Mouse (Mus musculus) frontal cortex, adult 2 months (tissue): ENCODE results near the gene Rpl18. TPM values are rescaled to one million over a fixed set of nuclear protein-coding genes. Genes with fewer than 3 reads are reported as not detected.

ENCODE experiments used
- DNase-seq, 2 experiments: peaks; one replicate each; pipeline ENCODE4 v3.0.0; 2022; ENCODE audit warnings: low spot score in 1 of 2; ENCODE audit errors: extremely low spot score in 1 of 2
- polyA plus RNA-seq: library from polyadenylated mRNA; depleted of rRNA; stranded (reverse); fragments of >200 nt; gene quantifications from 2 replicates; pipeline ENCODE4 v1.2.3, GENCODE M21; 2012

Rpl18 gene
- polyA plus RNA-seq, 1 experiment = 280 TPM

DNA sequence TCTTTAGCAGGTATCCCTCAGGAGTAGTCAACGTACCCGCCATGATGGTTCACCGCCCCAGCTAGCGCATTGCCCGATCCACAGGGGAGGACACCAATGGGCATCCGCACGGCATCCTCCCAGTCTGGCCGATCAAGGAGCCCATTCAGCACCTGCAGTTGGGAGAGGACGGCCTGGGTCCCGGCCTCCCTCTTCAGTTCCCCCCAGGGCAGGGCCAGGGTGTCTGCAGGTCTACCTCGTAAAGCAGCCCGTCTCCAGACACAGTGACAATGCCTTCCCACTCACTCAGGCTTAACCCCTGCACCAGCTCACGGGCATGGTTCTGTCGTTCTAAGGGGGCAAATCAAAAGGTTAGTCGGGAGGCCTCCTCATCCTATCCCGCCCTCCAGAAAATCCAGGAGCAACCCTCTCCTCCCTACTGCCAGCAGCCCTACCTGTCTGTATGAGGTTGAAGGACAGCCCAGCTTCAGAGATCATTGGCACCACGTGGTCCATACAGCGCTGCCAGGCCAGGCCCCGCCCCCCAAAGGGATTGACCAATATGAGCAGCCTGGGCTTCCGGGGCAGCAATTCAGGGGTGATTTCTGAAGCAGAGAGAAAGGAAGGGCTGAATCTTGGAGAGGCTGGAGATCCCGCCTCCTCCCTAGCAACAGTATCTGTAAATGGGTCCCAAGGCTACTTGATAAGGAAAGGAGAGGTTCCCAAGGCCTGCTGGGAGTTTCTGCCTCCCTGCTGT, 3.1 kb upstream of the Rpl18 start:
- DNase-seq = no peak

DNA sequence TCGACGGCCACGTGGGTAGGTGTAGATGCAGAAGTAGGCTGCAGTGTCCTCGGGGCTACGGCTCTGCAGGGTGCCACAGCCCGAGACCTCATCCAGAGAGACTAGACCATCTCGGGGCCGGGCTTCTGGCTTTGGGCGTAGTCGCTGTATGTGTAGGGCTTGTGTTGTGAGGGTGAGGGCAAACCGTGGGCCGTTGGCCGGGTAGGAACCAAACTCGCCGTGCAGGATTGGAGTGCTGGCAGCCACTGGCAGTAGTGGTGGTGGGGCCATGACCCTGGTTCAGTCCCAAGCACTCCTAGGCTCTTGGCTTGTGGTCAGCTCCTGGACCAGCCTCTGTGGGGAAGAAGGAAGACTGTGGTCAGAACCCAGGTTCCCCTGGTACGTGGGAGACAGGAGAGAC, 1.9 kb upstream of the Rpl18 start:
- DNase-seq = no peak

DNA sequence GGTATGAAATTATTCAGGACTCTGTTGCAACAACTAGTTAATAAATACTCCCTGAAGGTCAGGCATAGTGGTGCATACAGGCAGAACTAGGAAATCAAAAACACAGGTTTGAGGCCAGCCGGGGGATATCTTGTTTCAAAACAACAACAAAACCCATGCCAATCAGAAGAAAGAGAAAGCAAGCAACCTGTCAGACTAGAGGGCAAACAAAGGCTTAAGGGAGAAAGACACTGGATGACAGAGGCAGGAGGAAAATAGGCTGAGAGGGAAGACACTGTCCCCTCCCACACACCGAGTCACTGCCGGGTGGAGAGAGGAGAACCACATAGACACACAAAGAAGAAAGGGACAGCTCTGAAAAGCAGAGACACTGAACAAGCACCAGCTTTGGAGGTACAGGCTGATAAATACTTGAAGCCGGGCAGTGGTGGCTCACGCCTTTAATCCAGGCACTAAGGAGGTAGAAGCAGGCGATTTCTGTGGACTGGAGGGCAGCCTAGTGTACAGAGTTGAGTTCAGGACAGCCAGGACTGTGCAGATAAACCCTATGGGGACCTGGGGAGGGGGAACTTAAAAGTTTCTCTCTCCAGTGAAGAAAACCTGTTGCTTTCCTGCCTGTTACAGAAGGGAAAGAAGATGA, 1.3 kb upstream of the Rpl18 start:
- DNase-seq = no peak

DNA sequence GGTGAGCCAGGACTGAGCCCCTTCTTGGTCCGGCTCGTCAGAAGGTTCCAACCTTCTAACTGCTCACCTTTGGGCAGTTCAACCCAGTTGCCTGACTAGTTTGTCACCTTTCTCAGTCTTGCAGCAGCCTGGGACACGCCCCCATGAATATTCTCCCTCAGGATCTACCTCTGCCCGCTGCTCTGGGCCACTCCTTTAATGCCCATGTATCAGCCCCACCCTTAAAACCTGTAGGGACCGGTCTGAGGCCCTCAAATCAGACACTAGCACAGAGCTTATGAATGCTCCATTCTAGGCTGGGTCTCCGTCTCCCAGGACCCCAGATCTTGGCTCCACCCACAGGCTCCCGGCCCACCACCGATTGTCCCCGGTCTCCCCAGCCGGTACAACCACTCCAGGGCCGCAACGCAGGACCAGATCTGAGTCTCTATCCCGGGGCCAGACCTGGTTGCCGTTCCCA, 597 bp upstream of the Rpl18 start:
- no peak for DNase-seq

DNA sequence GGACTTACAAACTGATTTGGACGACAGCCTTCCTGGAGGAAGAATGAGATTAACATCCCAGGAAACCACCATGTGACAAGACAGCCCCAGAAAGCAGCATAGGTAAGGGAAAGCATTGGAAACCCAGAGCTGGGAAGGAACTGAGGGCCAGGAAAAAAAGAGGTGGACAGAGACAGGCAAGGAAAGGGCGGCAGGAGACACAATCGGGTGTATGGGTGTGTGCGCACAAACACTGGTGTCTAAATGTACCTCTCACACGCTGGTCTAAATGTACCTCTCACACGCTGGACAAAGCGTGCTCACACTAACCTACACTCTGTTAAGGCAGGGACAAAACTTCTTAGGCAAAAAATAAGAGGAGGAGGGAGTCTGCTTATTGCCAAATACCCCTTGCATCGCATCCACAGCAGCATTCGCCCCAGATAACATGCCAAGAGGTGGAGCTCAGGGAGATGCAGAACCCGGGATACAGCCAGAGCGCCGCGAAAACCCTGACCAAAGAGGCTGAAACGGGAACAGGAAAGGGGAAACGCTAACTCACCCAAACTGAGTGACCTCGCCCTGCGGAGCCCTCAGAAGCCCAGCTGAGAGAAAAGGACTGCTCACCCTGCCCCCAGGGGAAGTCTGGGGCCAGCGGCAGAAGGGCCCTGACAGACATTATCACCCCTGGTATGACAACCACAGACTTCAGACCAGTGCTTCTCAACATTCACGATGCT, 643 bp downstream of the Rpl18 start:
- DNase-seq = no peak

DNA sequence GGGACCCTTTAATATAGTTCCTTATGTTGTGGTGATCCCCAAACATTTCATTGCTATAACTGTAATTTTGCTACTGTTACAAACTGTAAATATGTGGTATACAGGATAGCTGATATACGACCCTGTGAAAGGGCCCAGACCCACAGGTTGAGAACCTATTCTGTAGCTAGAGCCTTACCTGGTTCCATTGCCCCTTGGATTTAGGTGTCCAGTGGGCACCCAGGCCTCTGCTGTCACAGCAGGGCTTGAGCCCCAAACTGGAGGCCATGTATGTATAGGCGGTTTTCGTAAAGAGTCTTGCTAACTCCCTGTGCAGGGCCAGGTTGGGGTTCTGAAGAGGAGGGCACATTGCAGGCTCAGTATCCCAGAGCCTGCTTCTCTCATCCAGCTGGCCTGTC, 1.2 kb downstream of the Rpl18 start:
- no peak for DNase-seq

DNA sequence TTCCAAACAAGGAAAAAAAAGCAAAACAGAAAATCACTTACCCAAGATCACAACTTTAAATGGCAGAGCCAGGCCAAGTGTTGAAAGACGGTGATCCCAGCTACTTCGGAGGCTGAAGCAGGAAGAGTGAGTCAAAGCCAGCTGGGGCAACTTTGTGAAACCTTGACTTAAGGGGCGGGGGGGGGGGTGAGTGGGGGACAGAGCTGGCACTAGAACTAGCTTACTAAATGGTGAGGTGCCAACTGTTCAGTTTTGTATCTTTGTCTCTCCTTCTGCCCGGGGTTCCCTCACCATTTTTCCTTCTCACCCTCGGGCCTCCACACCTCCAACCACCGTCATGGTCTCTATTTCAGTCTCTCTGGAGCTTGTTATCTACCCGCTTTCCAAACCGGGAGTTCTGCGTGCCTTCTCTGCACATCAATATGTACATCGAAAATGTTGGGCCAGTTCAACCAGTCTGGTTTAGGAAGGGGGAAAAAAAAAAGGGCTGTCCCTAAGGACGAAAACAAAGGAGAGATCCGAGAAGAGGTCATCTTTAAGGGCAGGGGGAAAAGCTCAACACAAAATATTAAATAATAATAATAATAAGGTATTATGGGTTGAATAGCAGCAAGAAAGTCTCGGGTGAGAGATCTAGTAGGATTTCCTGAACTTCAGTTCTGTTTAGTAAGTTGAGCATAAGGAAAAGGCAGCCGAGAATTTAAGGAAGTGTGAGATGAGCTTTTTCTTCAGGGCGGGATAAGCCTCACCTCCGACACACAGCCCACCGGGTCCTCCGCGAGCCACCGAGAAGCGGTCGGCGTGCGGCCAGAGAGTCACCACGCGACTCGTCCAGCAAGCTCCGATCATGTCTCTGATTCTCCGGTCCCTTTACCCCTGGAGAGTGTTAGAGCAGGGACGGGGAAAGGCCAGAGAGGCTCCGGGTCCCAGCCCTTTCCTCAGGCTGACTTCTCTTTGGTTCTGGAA, 2.0 kb downstream of the Rpl18 start:
- no peak for DNase-seq

DNA sequence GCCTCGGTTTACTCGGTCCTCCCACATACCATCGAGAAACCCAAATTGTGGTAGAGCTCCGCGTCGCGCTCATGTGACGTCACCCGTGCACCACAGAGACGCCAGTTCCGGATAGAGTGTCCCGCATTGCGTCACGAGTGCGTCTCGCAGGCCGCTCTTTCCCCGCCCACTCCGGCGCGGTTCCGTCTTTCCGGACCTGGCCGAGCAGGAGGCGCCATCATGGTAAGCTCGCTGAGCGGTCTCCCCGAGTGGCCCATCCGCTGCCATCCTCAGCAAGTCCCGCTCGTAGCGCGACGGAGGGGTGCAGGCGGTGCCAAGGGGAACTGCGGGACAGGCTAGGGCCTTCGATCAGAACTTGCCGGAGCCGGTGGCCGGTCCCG, 2.7 kb downstream of the Rpl18 start, which contains the start of gene Sphk2:
Sphk2 (minus strand) TSS at position 85 of the 380 bp plus-strand sequence.
- peak; percentile 97 to 99 for DNase-seq

DNA sequence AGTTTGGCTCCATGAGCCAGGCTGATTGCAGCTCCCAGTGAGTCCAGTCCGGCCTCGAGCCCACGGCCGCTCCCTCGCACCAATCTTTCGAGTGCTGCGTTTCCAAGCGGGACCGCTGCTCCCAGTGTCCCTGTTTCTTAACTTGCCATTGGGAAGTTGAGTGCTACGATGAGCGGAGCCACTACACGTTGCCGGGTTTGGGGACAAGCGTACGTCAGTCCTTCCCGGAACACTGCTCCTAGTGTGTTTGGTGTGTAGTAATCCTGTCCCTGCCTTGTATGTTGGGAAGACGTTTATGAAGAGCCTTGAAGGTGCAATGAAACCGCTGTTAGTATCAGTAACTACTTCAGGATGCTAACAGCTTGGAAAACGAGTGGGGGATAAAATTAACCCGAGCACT, 3.1 kb downstream of the Rpl18 start:
- no peak for DNase-seq

DNA sequence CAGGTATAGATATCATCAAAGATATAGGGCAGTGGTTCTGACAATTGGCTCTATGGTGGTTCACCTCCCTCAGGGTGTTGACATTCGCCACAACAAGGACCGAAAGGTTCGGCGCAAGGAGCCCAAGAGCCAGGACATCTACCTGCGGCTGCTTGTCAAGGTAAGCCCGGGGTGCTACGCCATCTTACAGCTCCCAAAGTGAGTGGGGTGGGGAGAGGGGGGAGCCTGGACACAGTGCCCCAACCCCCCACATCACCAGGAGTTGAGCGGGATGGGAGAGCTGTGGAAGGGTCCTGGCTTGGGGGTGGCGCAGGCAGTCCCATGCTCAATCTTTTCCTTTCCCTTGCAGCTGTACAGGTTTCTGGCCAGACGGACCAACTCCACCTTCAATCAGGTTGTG, 3.9 kb downstream of the Rpl18 start:
- no peak for DNase-seq

DNA sequence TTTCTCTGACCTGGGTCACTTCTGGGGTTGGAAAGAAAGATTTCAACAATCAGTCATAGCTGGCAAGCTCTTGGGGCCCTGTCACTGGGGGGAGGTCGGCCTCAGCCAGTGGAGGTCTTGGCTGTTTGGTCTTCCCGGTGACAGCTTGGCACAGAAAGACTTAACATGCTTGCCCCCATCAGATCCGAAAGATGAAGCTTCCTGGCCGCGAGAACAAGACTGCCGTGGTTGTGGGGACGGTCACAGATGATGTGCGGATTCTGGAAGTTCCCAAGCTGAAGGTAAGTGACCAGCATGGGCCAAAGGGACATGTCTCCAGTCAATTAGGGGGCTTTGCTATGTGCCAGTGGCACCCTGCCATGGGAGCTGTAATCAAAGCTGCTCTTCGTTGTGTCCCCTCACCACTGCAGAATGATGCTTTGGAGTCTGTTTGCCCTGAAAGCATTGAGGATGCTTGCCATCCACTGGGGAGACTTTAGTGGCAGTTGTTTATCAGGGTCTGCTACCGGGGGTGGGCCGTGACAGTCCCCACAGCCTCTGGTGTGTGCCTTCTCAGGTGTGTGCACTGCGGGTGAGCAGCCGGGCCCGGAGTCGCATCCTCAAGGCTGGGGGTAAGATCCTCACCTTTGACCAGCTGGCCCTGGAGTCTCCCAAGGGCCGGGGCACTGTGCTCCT, 4.6 kb downstream of the Rpl18 start:
- DNase-seq = no peak

DNA sequence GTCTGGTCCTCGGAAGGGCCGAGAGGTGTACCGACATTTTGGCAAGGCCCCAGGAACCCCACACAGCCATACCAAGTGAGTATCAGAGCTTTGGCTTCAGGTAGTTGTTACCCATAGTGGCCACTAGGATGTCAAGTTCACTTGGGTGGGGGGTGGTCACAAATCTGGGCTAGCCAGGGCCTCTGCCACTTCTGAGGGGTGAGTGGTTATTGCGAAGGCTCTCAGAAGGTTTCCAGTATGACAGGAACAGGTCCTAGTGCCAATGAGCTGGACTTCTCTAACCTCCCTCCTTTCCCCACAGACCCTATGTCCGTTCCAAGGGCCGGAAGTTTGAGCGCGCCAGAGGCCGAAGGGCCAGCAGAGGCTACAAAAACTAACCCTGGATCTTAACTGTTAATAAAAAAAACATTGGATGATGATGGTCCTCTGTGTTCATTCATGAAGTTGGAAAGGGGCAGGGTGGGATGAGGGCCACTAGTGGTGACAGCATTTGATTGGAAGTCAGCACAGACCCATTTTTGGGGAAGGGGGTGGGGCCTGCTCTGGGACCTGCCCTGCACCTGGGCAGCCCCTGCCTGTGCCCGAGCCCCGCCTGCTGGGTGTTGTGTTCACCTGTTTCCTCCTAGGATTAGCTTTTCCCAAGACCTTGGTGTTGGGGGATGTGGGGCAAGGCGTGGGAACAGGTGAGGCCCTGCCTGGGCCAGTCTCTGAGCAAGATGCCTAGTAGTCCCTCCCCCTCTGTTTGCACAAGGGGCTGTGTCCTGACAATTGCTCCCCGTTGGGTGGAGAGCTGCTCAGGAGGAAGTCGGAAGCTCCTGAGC, 5.4 kb downstream of the Rpl18 start, which contains the start of gene Fam83e:
Fam83e (plus strand) TSS at position 800 of the 821 bp plus-strand sequence.
- no peak for DNase-seq

DNA sequence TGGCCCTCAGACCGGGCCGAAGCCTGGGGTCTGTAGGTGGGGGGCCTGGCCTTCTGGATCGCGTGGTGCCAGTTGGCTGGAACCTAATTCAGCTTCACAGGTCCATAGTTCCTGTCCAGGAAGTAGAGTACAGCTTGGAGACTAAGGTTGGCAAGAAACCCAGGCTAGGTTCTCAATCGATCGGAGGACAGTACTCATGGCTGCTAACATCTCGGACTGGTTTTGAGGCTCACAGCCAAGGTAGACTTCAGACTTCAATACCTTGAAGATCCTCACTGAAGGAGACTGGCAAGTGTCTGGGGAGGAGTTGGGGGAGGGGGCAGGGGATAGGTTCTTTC, 5.9 kb downstream of the Rpl18 start:
- no peak for DNase-seq

DNA sequence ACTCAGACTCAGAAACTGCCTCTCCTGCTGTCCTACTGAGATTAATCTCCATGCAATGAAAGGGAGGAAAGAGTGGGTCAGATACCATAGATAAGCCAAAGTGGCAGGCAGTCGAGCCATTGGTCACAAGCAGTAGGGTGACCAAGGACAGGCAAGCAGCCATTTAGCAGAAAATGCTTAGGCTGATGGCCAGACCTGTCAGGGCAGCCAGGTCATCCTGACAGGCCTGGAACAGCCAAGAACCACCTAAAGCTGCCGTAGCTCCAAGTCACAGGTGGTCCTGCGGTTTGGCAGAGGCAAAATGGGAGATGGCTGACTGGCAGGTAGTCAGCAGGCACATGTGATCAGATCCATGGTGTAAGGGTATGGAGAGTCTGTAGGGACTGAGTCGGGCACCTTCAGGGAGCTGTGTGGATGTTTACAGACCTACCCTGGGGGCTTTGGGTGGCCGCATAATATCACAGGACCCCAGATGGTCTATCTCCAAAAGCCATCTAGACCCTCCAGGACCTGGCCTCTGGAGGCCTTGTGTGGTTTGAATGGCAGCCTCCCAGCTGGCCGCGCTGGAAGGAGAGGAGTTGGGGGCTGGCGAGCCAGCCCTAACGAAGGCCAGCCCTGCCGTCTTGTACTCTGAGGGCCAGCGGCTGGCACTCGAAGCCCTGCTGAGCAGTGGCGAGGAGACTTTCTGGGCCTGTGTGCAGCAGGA, 6.5 kb downstream of the Rpl18 start:
- no peak for DNase-seq

DNA sequence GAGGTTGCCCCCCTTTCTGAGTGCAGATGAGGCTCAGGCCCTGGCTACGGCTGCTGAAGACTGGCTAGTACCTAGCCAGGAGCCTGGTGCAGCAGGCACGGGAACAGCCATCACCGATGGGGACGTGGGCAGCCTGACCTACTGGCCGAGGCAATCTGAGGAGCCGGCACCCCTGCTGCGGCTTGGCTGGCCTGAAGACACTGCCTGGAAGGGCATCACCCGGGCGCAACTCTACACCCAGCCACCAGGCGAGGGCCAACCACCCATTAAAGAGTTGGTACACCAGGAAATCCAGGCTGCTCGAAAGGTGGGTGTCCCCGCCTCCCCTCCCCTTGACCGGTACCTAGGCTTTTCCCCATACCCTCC, 7.1 kb downstream of the Rpl18 start:
- DNase-seq = no peak

DNA sequence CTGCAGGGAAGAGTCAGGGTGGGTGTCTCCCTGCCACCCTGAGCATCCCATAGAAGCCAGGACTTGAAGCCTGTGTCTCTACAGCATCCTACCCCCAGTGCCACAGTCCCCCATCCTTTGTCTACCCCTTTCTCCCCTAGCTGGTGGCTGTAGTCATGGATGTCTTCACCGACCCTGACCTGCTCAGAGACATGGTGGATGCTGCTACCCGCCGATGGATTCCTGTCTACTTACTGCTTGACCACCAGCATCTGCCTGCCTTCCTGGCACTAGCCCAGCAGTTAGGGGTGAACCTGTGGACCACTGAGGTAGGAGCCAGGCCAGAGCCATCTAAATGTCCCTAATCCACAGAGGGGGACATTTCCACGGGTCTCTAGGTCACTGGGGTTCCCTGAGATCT, 8.0 kb downstream of the Rpl18 start:
- DNase-seq = no peak

DNA sequence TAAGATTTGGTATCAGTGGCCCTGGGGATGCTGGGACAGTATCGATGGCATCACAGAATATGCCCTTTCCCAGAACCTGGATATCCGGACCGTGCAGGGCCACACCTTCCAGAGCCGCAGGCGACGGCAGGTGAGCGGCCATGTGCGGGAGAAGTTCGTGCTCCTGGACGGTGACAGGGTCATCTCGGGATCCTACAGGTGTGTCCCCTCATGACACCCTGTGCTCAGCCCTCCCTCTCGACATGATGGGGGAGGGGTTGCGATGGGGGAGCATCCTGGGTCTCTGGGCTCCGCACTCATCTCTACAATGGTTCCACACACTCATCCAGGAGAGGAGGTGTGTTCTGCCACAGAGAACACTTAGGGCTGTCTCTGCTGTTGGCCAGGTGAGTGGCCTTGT, 8.5 kb downstream of the Rpl18 start:
- DNase-seq = no peak

DNA sequence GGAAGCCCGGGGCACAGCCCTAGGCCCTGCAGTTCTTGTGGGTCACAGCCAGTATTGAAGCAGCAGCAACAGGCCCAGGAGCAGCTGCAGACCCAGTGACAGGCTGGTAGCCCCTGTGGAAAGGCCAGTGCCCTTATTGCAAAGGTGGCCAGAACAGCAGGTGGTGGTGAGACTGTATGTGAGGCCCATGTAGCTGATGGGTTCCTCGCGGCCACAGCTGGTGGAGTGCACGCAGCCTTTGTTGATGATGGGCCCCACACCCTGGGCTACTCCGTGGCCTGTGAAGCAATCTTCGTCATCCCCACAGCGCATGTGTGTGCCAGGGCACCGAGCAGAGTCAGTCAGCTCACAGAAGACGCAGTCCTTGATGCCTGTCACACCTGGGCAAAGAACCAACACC, 9.9 kb downstream of the Rpl18 start:
- no peak for DNase-seq

DNA sequence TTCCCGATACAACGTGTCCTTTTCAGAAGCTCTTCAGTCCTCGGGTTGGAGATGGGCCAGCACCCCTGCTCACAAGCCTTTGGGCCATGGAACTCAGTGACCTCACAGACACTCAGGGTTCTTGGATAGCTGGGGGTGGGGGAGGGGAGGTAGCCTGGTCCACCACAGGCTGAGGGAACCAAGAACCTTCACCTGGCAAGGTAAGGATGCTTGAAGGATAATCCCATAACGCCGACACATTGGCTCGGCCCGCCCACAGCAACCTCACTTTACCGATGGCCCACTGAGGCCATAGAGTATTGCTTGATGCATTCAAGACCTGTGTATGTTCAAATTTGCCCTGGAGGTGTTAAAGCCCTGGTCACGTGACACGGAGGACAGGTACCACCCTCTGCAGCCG, 10.5 kb downstream of the Rpl18 start, which contains the start of gene Spaca4:
Spaca4 (minus strand) TSS at position 101 of the 400 bp plus-strand sequence.
- DNase-seq = no peak
